Mouse (Mus musculus) heart, postnatal 0 days (tissue): ENCODE measurements at regions not wholly inside any gene's neighbourhood (a gene's known extent, or its start where the extent isn't known, plus 50 kb on each side); places are given as distances from the start of the nearest gene placed in this dataset.

Experiments
- CTCF ChIP-seq: IDR thresholded peaks from 2 replicates; pipeline ENCODE4 v1.5.1; 2016; ENCODE audit warnings: antibody characterized with exemption, control low read depth, low read depth
- EP300 ChIP-seq: IDR thresholded peaks from 2 replicates; pipeline ENCODE4 v1.6.1; 2016; ENCODE audit warnings: antibody characterized with exemption, low read depth

- no peak for TF ChIP-seq CTCF
- TF ChIP-seq EP300, result no peak
Measured at GRCm38 (mm10) chr8:41771729-41772128, 354.9 kb upstream of the Frg1 start.
